Comparison of ENCODE assay signal across 1 mouse cellular context in genomic region chr13:9763828-9764645, GRCm38 (mm10).
TF ChIP-seq lines count a peak whose summit lies in the region.

No protein-coding gene starts in this region.

TF ChIP-seq in CH12.LX, 34 proteins besides CTCF, POLR2A, EP300 and RAD21 (continued from another document):
- peak; percentile 99 for TF ChIP-seq UBTF (IDR thresholded peaks at IDR 0.05; ENCODE audit: low read depth, low read length)
- no peak for TF ChIP-seq CHD2 (IDR thresholded peaks at IDR 0.05; ENCODE audit: low read length)
- TF ChIP-seq GABPA (IDR thresholded peaks at IDR 0.05; ENCODE audit: insufficient replicate concordance, low read depth, low read length) = no peak
- 0 out of 2 replicates have a peak, but pooled peaks have one; percentile 12 for TF ChIP-seq TCF12 (IDR thresholded peaks at IDR 0.05; ENCODE audit: low read depth, low read length)
- TF ChIP-seq SMC3 (IDR thresholded peaks at IDR 0.05; ENCODE audit: low read depth, low read length) = no peak
- TF ChIP-seq BHLHE40 (IDR thresholded peaks at IDR 0.05; ENCODE audit: low read depth, low read length) = no peak
- no peak for TF ChIP-seq PAX5 (IDR thresholded peaks at IDR 0.05; ENCODE audit: low read length)
- TF ChIP-seq HCFC1 (IDR thresholded peaks at IDR 0.05; ENCODE audit: low read depth, low read length) = no peak; the same call in 1 of the 2 replicates
- TF ChIP-seq ZKSCAN1 (IDR thresholded peaks at IDR 0.05; ENCODE audit: borderline replicate concordance, low read depth, low read length) = no peak
- no peak for TF ChIP-seq JUND (conservative IDR thresholded peaks at IDR 0.05; ENCODE audit: low read depth, low read length)
- peak; percentile 78 for TF ChIP-seq ZNF384 (IDR thresholded peaks at IDR 0.05; ENCODE audit: low read depth, low read length)
- TF ChIP-seq NRF1 (IDR thresholded peaks at IDR 0.05; ENCODE audit: low read depth, low read length) = no peak
- TF ChIP-seq MYC (IDR thresholded peaks at IDR 0.05; ENCODE audit: low read depth, low read length) = no peak
